Mouse (Mus musculus) kidney, adult 8-10 months (tissue): ENCODE measurements around the gene Bpi.

Experiments
- DNase-seq, 2 experiments: peaks; one replicate each; pipeline ENCODE4 v3.0.0; 2022

Gene Bpi

DNA sequence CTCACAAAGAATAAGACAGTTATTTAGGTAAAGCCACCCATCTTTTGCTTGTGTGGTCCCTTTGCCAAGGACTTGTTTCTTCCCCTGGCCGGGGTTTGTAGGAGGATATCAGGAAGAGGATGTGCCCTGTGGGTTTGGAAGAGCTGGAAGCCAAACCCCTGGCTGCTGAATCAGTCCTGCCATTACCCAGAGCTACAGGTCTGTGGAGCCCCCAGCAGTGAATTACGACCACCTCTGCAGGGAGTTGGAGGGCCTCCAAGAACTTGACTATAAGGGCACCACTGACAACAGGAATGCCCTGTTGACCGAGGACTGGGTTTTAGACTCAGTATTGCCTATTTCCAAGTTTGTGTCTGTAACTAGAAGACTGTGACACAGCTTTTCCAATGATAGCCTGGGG lies 41.3 kb downstream of the Bpi start:
- no peak for DNase-seq

DNA sequence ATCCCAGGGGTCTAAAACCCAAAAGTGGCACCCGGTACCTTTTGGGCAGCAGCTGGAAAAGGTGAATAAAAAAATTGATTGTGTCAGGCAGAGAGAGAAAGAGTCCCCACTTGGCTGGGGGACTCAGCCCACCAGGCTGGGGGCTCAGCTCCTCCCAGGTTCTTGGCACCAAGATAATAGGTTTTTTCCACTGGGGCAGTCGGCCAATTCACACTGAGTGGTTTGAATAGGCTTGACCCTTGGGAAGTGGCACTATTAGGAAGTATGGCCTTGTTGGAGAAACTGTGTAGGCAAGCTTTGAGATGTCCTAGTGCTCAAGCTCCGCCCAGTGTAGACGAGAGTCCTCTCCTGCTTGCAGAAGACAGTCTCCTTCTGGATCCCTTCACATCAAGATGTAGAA lies 41.8 kb downstream of the Bpi start:
- no peak for DNase-seq

DNA sequence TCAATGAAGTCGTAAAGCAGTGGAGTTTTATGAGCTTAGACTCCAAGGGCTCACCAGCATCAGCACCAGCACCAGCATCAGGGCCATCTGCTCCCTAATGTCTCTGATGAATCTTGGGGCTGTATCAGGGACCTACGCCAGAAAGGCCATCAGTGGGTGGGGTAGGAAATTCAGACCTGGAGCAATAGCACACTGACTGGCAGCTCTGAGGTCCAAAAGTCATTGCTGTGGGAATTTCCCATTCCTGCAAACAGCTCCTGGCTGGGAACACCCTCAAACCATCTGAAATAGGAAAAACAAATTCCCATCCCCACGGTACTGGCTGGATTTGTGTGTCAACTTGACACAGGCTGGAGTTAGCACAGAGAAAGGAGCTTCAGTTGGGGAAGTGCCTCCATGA lies 44.9 kb downstream of the Bpi start:
- DNase-seq, result no peak

DNA sequence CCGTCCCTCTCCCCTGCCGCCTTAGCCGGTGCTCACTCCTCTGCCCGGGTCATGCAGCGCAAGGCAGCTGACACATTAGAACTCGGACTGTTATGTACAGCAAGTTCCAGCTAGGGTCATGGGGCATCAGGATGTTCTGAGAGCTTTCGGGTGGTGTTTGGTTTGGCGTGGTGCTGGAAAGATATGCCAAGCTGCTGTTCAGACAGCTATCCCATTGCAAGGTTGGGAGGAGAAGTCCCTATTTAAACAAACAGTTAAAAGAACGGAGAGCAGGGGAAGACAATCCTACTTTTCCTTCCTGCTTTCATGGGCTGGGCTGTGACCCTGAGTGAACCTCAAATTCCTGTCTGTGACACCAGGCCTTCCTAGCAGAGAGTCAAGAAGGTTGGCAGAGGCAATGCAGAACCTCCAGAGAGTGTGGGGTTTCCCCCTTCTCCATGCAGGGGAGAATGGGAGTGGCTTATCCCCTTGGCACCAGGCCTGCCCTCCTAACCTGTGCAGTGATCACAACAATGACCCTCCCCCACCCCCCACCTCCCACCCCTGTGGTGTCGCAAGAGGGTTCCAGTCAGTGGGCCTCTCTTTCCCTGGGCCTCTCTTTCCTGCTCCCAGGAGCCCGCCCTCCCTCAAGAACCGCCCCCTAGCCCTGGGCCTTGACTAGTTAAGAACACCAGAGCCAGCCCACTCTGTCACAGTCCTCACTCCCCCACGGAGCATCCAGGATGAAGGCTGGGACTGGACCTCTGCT lies 48.2 kb downstream of the Bpi start, which contains the start of gene Lbp:
Gene Lbp (plus strand): TSS at position 546 of the 748 bp plus-strand sequence.
- peak; percentile 34 to 37 for DNase-seq

DNA sequence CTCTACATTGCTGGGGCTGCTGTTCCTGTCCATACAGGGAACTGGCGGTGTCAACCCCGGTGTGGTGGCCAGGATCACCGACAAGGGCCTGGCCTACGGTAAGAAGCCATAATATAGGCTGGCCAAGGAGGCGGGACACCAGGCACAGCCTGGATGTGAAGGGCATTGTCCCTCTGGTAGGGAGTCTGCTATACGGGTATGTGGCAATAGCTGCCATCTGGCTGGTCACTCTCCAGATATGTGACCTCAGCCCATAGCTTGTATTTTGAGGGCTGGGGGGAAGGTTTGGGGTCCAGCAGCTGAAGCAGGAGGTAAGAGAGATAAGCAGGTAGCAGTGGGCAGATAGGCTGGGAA lies 48.8 kb downstream of the Bpi start:
- no peak for DNase-seq

- no peak for DNase-seq
Measured at GRCm38 (mm10) chr2:158308276-158308675, 50.4 kb downstream of the Bpi start.

DNA sequence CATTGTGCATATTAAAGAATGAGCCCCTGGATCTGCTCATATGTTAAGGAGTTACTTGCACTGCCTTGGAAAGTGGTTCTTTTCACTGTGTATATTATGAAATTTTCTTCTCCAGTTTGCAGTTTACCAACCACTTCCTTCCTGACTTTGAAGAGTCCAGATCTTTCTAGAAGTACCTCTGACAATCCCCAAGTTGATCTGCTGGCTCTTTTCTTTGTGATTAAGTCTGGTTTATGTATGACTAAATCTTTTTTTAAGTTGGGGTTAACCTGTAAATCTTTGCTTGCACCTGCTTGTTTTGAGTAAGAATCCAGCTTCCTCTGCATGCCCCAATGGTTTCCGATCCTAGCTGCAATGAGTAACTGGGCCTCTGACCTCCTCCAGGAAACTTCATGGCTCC lies 55.2 kb downstream of the Bpi start:
- DNase-seq, result no peak

DNA sequence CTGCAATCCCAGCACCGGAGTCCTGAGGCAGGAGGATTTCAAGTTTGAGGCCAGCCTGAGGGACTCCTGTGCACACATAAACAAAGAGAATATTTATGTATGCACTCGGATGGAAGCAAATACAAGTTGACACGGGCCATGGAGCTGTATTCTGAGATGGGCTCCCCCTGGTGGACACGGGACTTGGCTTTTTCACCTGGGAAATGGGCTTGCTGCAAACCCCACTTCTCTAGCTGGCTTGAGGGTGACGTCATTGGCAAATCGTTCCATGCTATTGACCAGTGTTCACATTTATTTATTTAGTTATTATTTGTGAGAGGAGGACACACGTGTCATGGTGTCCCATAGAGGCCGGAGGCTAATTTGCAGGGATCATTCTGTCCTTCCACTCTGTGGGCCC lies 58.5 kb downstream of the Bpi start:
- DNase-seq, result peak in 1 of 2 experiments; percentile 25

- DNase-seq, result peak in 1 of 2 experiments; percentile 29
Measured at GRCm38 (mm10) chr2:158317026-158317425, 59.1 kb downstream of the Bpi start.

GRCm38 (mm10) chr2:158321596-158321995 lies 63.7 kb downstream of the Bpi start:
- no peak for DNase-seq

DNA sequence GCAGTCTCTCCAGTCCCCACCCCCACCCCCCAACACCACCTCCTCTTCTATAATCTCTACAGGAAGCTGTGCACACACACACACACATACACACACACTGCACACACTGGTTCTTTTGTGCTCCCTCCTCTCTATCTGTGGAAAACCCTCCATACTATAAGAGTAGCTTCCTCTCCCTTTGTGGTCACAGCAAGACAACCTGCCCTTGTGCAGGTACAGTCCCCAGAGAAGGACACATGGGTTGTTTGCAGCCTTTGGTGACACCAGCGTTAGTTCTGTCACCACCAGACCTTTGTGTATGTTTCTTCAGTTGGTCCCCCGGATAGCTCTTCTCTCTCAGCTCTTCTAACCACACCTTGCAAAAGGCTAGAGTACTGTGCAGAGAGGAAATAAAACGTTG lies 65.0 kb downstream of the Bpi start:
- no peak for DNase-seq

- no peak for DNase-seq
Measured at GRCm38 (mm10) chr2:158324531-158325190, 66.8 kb downstream of the Bpi start.

DNA sequence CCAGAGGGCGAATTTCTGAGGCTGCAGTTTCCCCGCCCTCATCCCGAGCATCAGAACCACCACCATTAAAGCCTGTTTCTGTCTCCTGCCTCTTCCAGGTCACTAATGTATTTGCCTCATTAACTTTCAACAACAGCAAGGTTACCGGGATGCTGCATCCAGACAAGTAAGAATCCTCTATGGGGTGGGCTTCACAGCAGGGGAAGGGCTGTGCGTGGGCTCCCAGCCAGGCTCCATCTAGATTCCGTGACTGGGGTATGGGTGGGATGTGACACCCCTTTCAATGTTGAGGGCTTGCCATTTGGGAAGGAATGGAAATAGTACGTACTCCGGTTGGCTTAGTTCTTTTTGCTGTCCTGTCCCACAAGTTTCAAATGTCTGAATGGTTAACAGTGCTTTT lies 67.7 kb downstream of the Bpi start:
- DNase-seq, result no peak
